Mouse (Mus musculus) kidney, embryonic 14.5 days (tissue): ENCODE measurements around the gene Gm10720. TPM values are rescaled to one million over a fixed set of nuclear protein-coding genes. Genes with fewer than 3 reads are reported as not detected.
"Not testable (repeated sequence)": the region's sequence is repeated elsewhere in the genome, so short reads cannot be mapped to it uniquely, and the experiment has no call there.

Experiments
- ATAC-seq: fragments of 200-750 bp; cut with Nextera tagmentation; 2 replicates; pipeline ENCODE4 v1.8.0; 2017; ENCODE audit warnings: moderate number of reproducible peaks, mild to moderate bottlenecking, moderate TSS enrichment, moderate library complexity; ENCODE audit not compliant: low FRiP score, low TSS enrichment
- H3K27ac ChIP-seq: fragments of 300-500 bp; sonication (generic); 2 replicates; pipeline ENCODE4 v1.5.1; 2014; ENCODE audit warnings: low read depth, mild to moderate bottlenecking, low read length, moderate library complexity, mixed read lengths
- H3K27me3 ChIP-seq: fragments of 300-500 bp; sonication (generic); 2 replicates; pipeline ENCODE4 v1.6.1; 2014; ENCODE audit warnings: mild to moderate bottlenecking, low read length; ENCODE audit not compliant: control insufficient read depth, insufficient read depth
- H3K36me3 ChIP-seq: fragments of 300-500 bp; sonication (generic); 2 replicates; pipeline ENCODE4 v1.6.1; 2014; ENCODE audit warnings: low read length, mixed read lengths; ENCODE audit not compliant: control insufficient read depth, insufficient read depth
- H3K4me1 ChIP-seq: fragments of 300-500 bp; sonication (generic); 2 replicates; pipeline ENCODE4 v1.6.1; 2014; ENCODE audit warnings: low read length, mixed read lengths; ENCODE audit not compliant: control insufficient read depth, insufficient read depth
- H3K4me2 ChIP-seq: fragments of 300-500 bp; sonication (generic); replicated peaks from 2 replicates; pipeline ENCODE4 v1.6.1; 2014; ENCODE audit warnings: low read depth, mild to moderate bottlenecking, low read length
- H3K4me3 ChIP-seq: fragments of 300-500 bp; sonication (generic); 2 replicates; pipeline ENCODE4 v1.5.1; 2014; ENCODE audit warnings: mild to moderate bottlenecking, low read length
- H3K9ac ChIP-seq: fragments of 300-500 bp; sonication (generic); 2 replicates; pipeline ENCODE4 v1.6.1; 2014; ENCODE audit warnings: low read depth, mild to moderate bottlenecking, low read length, moderate library complexity
- H3K9me3 ChIP-seq: fragments of 300-500 bp; sonication (generic); 2 replicates; pipeline ENCODE4 v1.6.1; 2016; ENCODE audit warnings: low read length; ENCODE audit not compliant: control insufficient read depth
- WGBS: fragments of 180-500 bp; shearing (Covaris S2); extraction: QIAGEN DNeasy Blood & Tissue Kit; methylation state at CpG from one replicate; pipeline ENCODE4 v1.1.7; 2014; 5-methylcytosine and 5-hydroxymethylcytosine counted together
- polyA plus RNA-seq: library from polyadenylated mRNA; unstranded; fragments of >200 nt; fragmentation: Nextera tagmentation; extraction: Ambion mirVana; gene quantifications from 2 replicates; pipeline ENCODE4 v1.2.1, GENCODE M21; 2014

The Gm10720 gene
- not detected in 2 replicates for polyA plus RNA-seq

GRCm38 (mm10) chr9:3015354-3015753, at the start of gene Gm10720:
Gm10720 (plus strand) TSS chr9:3015654.
- 61% methylated on average over 4 of the region's 9 CpGs for WGBS
- ATAC-seq, H3K4me3 ChIP-seq: not testable (repeated sequence)

GRCm38 (mm10) chr9:3000445-3000972, 14.9 kb upstream of the Gm10720 start, which contains the start of gene Gm10722:
Gm10722 (plus strand) TSS chr9:3000922.
- not testable (repeated sequence) for H3K9ac ChIP-seq, H3K27ac ChIP-seq, ATAC-seq, H3K27me3 ChIP-seq, H3K9me3 ChIP-seq, H3K4me3 ChIP-seq, H3K36me3 ChIP-seq, H3K4me1 ChIP-seq, H3K4me2 ChIP-seq
- 69% methylated on average over 12 of the region's 12 CpGs for WGBS

More at GRCm38 (mm10) chr9:3015354-3015753, at the start of gene Gm10720:
- H3K36me3 ChIP-seq, H3K9me3 ChIP-seq, H3K4me1 ChIP-seq, H3K9ac ChIP-seq, H3K27me3 ChIP-seq, H3K27ac ChIP-seq, H3K4me2 ChIP-seq: not testable (repeated sequence)

- H3K4me2 ChIP-seq, ATAC-seq: not testable (repeated sequence)
- 66% methylated on average over 8 of the region's 8 CpGs for WGBS
Observed at GRCm38 (mm10) chr9:3001006-3001405, 14.4 kb upstream of the Gm10720 start.

GRCm38 (mm10) chr9:3001948-3002659, 13.3 kb upstream of the Gm10720 start:
- H3K36me3 ChIP-seq, H3K27ac ChIP-seq, H3K9me3 ChIP-seq, H3K27me3 ChIP-seq, H3K4me2 ChIP-seq, H3K9ac ChIP-seq, H3K4me1 ChIP-seq, H3K4me3 ChIP-seq: not testable (repeated sequence)
- peak; percentile 92 for ATAC-seq
- 59% methylated on average over 8 of the region's 11 CpGs for WGBS

More at GRCm38 (mm10) chr9:3001006-3001405, 14.4 kb upstream of the Gm10720 start:
- H3K27ac ChIP-seq, H3K4me3 ChIP-seq, H3K27me3 ChIP-seq, H3K9me3 ChIP-seq, H3K9ac ChIP-seq, H3K4me1 ChIP-seq, H3K36me3 ChIP-seq: not testable (repeated sequence)

- not testable (repeated sequence) for H3K9me3 ChIP-seq, H3K4me2 ChIP-seq, H3K9ac ChIP-seq, H3K36me3 ChIP-seq, H3K4me3 ChIP-seq, H3K4me1 ChIP-seq, H3K27ac ChIP-seq, H3K27me3 ChIP-seq, ATAC-seq
- 71% methylated on average over 6 of the region's 14 CpGs for WGBS
Observed at GRCm38 (mm10) chr9:3002794-3003396, 12.6 kb upstream of the Gm10720 start, which contains the start of gene Gm11168. Gm11168 (plus strand) TSS chr9:3003346.

- not testable (repeated sequence) for H3K4me2 ChIP-seq, H3K4me1 ChIP-seq, H3K27ac ChIP-seq, H3K4me3 ChIP-seq, H3K9ac ChIP-seq, H3K27me3 ChIP-seq, H3K36me3 ChIP-seq, H3K9me3 ChIP-seq, ATAC-seq
- 81% methylated on average over 1 of the region's 5 CpGs for WGBS
Observed at GRCm38 (mm10) chr9:3006179-3006578, 9.3 kb upstream of the Gm10720 start.

- H3K9ac ChIP-seq, H3K27ac ChIP-seq, H3K9me3 ChIP-seq, H3K4me2 ChIP-seq, H3K27me3 ChIP-seq, H3K4me3 ChIP-seq, H3K4me1 ChIP-seq, H3K36me3 ChIP-seq: not testable (repeated sequence)
- ATAC-seq: peak; percentile 76
- 70% methylated on average over 7 of the region's 8 CpGs for WGBS
Observed at GRCm38 (mm10) chr9:3006636-3007035, 8.8 kb upstream of the Gm10720 start.

- not testable (repeated sequence) for H3K36me3 ChIP-seq, H3K27ac ChIP-seq, H3K4me3 ChIP-seq, H3K27me3 ChIP-seq, H3K9me3 ChIP-seq, H3K4me1 ChIP-seq, H3K4me2 ChIP-seq, H3K9ac ChIP-seq
- peak; percentile 17; the same call in 1 of the 2 replicates for ATAC-seq
- 74% methylated on average over 6 of the region's 9 CpGs for WGBS
Observed at GRCm38 (mm10) chr9:3007272-3007671, 8.2 kb upstream of the Gm10720 start.

GRCm38 (mm10) chr9:3009331-3009730, 6.1 kb upstream of the Gm10720 start:
- no CpG with 5 or more reads among the region's 5 CpGs for WGBS
- not testable (repeated sequence) for H3K9ac ChIP-seq, H3K27me3 ChIP-seq, H3K4me3 ChIP-seq, H3K27ac ChIP-seq, H3K9me3 ChIP-seq, H3K4me1 ChIP-seq, H3K36me3 ChIP-seq, H3K4me2 ChIP-seq
- ATAC-seq: 0 out of 2 replicates have a peak, but pooled peaks have one; percentile 58
